In the genomic region with DNA sequence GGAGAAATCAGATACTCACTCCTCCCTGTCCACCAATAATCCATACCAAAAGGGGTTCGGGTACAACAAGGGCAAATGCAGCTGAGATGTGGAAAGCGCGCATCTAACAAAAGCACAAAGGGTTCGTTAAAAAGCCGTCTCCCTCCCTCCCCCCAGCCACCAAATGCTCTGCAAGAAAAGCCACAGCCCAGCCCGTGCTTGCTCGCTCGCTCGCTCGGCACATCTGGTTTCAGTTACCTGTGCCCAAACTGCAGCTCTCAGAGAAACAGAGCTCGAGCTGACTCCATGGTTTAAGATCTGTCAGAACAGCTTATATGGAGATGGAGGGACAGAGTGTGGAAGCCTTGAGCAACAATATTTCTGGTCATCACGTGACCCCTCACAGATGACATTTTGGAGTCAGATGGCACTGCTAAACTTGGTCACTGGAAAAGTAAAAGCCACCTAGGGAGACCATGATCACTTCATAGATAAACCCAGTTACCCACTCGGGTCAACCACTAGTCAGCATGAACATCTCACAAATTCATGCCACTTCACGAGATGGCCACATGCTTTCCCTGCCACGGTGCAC, we compare ENCODE assay signal across 9 mouse cellular contexts. TPM values are rescaled to one million over a fixed set of nuclear protein-coding genes. Genes with fewer than 3 reads are reported as not detected.
DNase-seq lines count a peak whose midpoint lies in the region; ATAC-seq and TF ChIP-seq lines count a peak whose summit lies in the region.
"Had no signal": no experiment of that assay in that cellular context is flagged by ENCODE, and none has a peak within 500 bp of the region (broad histone marks: within the 10 kb centered on the region; RNA-seq: fewer than 3 reads in every experiment).

No protein-coding gene starts in this region.

- DNase-seq in forebrain, embryonic 11.5 days (ENCODE audit: low spot score) = peak; percentile 55
- peak; percentile 87 for DNase-seq in 3T3-L1 (ENCODE audit: low read depth, low spot score)
- no peak for DNase-seq in ovary, postnatal 10 days (ENCODE audit: low spot score)
- no peak for DNase-seq in left cerebral cortex, postnatal 4 days
- DNase-seq in urinary bladder, adult 18-20 months (ENCODE audit: low spot score in 2 of 2) = no peak
- DNase-seq: adrenal gland, postnatal 14 days had no signal

- WGBS in forebrain, embryonic 11.5 days = 36% methylated on average over 15 of the region's 15 CpGs
- 35% methylated on average over 15 of the region's 15 CpGs for WGBS in forebrain, embryonic 16.5 days
- 14% methylated on average over 15 of the region's 15 CpGs for WGBS in embryonic facial prominence, embryonic 15.5 days

- H3K4me2 ChIP-seq in forebrain, embryonic 11.5 days (ENCODE audit: low read depth, low read length, severe bottlenecking) = no peak overlapping the region
- no peak overlapping the region for H3K4me2 ChIP-seq in forebrain, embryonic 16.5 days (ENCODE audit: low read length)
- H3K4me2 ChIP-seq in embryonic facial prominence, embryonic 15.5 days (replicated peaks) = peak overlapping the region; percentile 44
- no peak overlapping the region for H3K4me2 ChIP-seq in myocyte (ENCODE audit: low read depth)

- no peak for TF ChIP-seq POLR2A in myocyte (IDR thresholded peaks at IDR 0.05; ENCODE audit: insufficient read length, low read depth)

- H3K27ac ChIP-seq in forebrain, embryonic 11.5 days (ENCODE audit: low read depth, low read length) = peak overlapping the region; percentile 9; the same call in 1 of the 2 replicates
- H3K27ac ChIP-seq in forebrain, embryonic 16.5 days (ENCODE audit: low read length) = no peak overlapping the region
- H3K27ac ChIP-seq in embryonic facial prominence, embryonic 15.5 days (replicated peaks) = peak overlapping the region; percentile 88

- H3K9ac ChIP-seq in forebrain, embryonic 11.5 days (ENCODE audit: low read length) = no peak overlapping the region
- H3K9ac ChIP-seq in forebrain, embryonic 16.5 days (replicated peaks; ENCODE audit: low read depth, low read length) = no peak overlapping the region
- H3K9ac ChIP-seq in embryonic facial prominence, embryonic 15.5 days = no peak overlapping the region

- no peaks in the 10 kb centered on the region for H3K9me3 ChIP-seq in forebrain, embryonic 11.5 days (ENCODE audit: control insufficient read depth, low read length)
- H3K9me3 ChIP-seq in forebrain, embryonic 16.5 days (ENCODE audit: control insufficient read depth, low read length) = no peaks in the 10 kb centered on the region
- H3K9me3 ChIP-seq in embryonic facial prominence, embryonic 15.5 days (replicated peaks) = no peaks in the 10 kb centered on the region

- H3K4me1 ChIP-seq in forebrain, embryonic 11.5 days (replicated peaks; ENCODE audit: control insufficient read depth, insufficient read depth, low read length) = no peaks in the 10 kb centered on the region; the same call in 1 of the 2 replicates
- H3K4me1 ChIP-seq in forebrain, embryonic 16.5 days (replicated peaks; ENCODE audit: control insufficient read depth, insufficient read depth, low read length) = peaks cover 8% of the 10 kb centered on the region
- H3K4me1 ChIP-seq in embryonic facial prominence, embryonic 15.5 days = peaks cover 51% of the 10 kb centered on the region

- ATAC-seq in forebrain, embryonic 11.5 days (replicated peaks; ENCODE audit: low FRiP score) = no peak
- no peak for ATAC-seq in forebrain, embryonic 16.5 days
- ATAC-seq in embryonic facial prominence, embryonic 15.5 days (ENCODE audit: insufficient number of reproducible peaks, low FRiP score, low TSS enrichment, low read depth) = peak; percentile 84

- H3K36me3 ChIP-seq in forebrain, embryonic 11.5 days (ENCODE audit: control insufficient read depth, insufficient read depth, low read length) = no peaks in the 10 kb centered on the region
- H3K36me3 ChIP-seq in forebrain, embryonic 16.5 days (ENCODE audit: control insufficient read depth, insufficient read depth) = no peaks in the 10 kb centered on the region
- H3K36me3 ChIP-seq in embryonic facial prominence, embryonic 15.5 days = no peaks in the 10 kb centered on the region
- H3K36me3 ChIP-seq in myocyte (ENCODE audit: control insufficient read depth, insufficient read depth) = no peaks in the 10 kb centered on the region

- H3K27me3 ChIP-seq in forebrain, embryonic 11.5 days (ENCODE audit: control insufficient read depth, insufficient read depth, low read length) = no peaks in the 10 kb centered on the region
- no peaks in the 10 kb centered on the region for H3K27me3 ChIP-seq in forebrain, embryonic 16.5 days (replicated peaks; ENCODE audit: control insufficient read depth, insufficient read depth, low read length)
- no peaks in the 10 kb centered on the region for H3K27me3 ChIP-seq in embryonic facial prominence, embryonic 15.5 days
- H3K27me3 ChIP-seq in myocyte (ENCODE audit: control insufficient read depth, insufficient read depth, insufficient read length) = no peaks in the 10 kb centered on the region

- intact Hi-C loops in left cerebral cortex, postnatal 4 days (cut with DNase I) = no loop called here

- H3K79me2 ChIP-seq in myocyte (ENCODE audit: control insufficient read depth, insufficient read depth) = peaks cover 14% of the 10 kb centered on the region

- H3K4me3 ChIP-seq in forebrain, embryonic 11.5 days (ENCODE audit: low read depth, low read length) = no peak overlapping the region
- H3K4me3 ChIP-seq in forebrain, embryonic 16.5 days (replicated peaks; ENCODE audit: low read length) = no peak overlapping the region
- H3K4me3 ChIP-seq in embryonic facial prominence, embryonic 15.5 days (replicated peaks) = peak overlapping the region; percentile 19
- no peak overlapping the region for H3K4me3 ChIP-seq in myocyte

- H3ac ChIP-seq in myocyte (ENCODE audit: control insufficient read depth, insufficient read length) = no peak overlapping the region

TF ChIP-seq in myocyte, 11 proteins besides CTCF, POLR2A, EP300 and RAD21:
- TF ChIP-seq USF1 (IDR thresholded peaks at IDR 0.05; ENCODE audit: low read depth) (peak; percentile 68), POLR2AphosphoS2 (IDR thresholded peaks at IDR 0.05; ENCODE audit: insufficient read length, low read depth) (no peak)

RNA-seq across cellular contexts. Expression of a gene that starts 19.0 kb away (rescaled TPM):
- polyA plus RNA-seq in forebrain, embryonic 11.5 days (2014; fragmentation: Nextera tagmentation; extraction: Ambion mirVana) = 19.1 and 19.3 TPM in 2 replicates
- polyA plus RNA-seq in forebrain, embryonic 16.5 days (2015; fragmentation: Nextera tagmentation; extraction: Ambion mirVana) = 24.0 and 28.2 TPM in 2 replicates
- 22.9 and 23.1 TPM in 2 replicates for polyA plus RNA-seq in embryonic facial prominence, embryonic 15.5 days (2015; fragmentation: Nextera tagmentation; extraction: Ambion mirVana)
- polyA plus RNA-seq in myocyte (2012; fragmentation: generic; extraction: Trizol) = 4.6 TPM
- total RNA-seq in left cerebral cortex, postnatal 4 days (2021) = 10 to 100 TPM; 88.1 to 88.4 TPM

Comparison
In these comparisons a context has a peak if more than half of its experiments do, and no peak if none do; other contexts are left out.
1. DNase-seq: peak in forebrain, embryonic 11.5 days (single experiment) and 3T3-L1 (single experiment); none in ovary, postnatal 10 days (single experiment), left cerebral cortex, postnatal 4 days (single experiment) and urinary bladder, adult 18-20 months (0 of 2).